Mouse (Mus musculus): ENCODE measurements around the gene Srpr. TPM values are rescaled to one million over a fixed set of nuclear protein-coding genes. Genes with fewer than 3 reads are reported as not detected.

Srpr gene
- 108 TPM for polyA plus RNA-seq (2017; shearing (Covaris generic))

DNA sequence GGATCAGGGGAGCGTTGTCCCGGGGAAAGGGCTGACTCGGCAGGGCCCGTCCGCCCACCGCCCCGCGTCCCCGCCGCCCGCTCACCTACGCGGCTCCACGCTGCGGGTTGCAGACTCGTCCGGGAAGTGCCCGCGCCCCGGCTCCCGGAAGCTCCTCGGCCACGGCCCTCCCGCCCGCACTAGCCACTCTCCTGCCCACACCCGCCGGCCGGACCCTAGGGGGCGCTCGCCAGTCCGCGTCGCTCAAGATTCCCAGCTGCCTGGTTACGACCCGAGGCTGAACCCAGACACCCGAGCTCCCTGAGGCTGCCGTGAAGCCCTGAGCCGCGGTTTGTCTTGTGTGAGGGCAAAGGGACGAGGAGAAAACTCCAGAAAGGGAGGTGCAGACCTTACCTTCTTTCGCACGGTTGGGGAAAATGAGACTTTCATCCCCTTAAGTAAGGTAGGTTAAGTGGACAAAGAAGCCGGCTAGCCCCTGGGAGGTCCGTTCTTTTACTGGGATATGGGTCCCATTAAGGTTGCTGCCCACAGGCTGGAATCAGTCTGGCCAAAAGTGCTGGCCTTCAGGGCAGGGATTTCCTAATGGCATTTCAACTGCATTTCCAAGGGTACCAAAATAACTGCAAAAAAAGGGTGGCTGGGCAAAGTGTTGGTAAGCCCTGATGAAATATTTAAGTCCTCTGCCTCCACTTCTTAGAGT lies at the start of gene Srpr, which contains the start of gene Tirap:
Gene Srpr, plus strand, starts transcription at position 404 of the 700 bp plus-strand sequence.
Gene Tirap, minus strand, starts transcription at position 520 of the 700 bp plus-strand sequence.

GRCm38 (mm10) chr9:35175251-35176123 lies 24.5 kb upstream of the Srpr start, which contains the start of gene Dcps:
TSS of gene Dcps (minus strand) at chr9:35176061.

DNA sequence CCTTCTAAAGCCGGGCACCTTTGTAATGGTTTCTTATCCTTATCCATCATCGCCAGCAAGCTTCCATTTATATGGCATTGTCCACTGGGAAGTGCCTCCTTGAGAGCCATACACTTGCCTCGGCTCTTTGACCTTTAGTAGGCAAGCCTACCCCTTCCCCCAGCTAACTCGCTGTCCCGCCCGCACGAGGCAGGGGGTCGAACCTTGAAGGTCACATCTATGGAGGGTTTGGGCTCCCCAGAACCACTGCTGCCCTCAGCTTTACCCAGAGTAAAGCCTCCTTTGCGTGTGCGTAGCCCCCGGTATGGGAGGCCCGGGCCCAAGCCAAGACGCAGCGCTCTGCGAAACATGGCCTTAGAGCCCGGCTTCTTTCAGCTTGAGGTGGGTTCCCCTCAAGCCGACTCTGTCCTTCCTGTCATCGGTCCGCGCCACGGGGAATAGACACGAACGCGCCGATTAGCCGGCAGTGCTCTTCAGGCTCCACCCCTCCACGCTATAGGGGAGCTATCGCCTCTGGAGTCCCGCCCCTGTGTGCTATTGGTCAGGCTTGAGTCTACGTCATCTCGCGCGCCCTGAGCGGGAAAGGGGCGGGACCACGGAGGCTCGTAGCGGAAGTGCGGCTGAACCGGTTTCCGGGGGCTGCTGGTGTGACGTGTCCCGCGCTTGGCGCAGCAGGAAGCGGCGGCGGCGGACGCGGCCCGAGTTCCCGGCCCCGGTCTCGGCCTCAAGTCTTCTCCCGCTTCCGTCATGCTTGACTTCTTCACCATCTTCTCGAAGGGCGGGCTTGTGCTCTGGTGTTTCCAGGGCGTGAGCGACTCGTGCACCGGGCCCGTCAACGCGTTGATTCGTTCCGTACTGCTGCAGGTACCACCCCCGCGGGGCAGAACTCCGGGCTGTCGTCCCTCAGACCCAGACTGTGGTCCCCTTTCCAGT lies 10.8 kb downstream of the Srpr start, which contains the start of gene Foxred1:
Gene Foxred1, minus strand, starts transcription at position 514 of the 933 bp plus-strand sequence.

GRCm38 (mm10) chr9:35267146-35267975 lies 67.4 kb downstream of the Srpr start, which contains the start of the genes Fam118b and Rpusd4:
TSS of gene Fam118b (minus strand) at chr9:35267805.
TSS of gene Rpusd4 (plus strand) at chr9:35267865.

Other genes with a start within 250 kb of the Srpr start
- 37.7 TPM for gene St3gal4, start 80.9 kb upstream of the Srpr start, polyA plus RNA-seq (2017; shearing (Covaris generic))
- 76.8 TPM for gene Dcps, start 24.1 kb upstream of the Srpr start, polyA plus RNA-seq (2017; shearing (Covaris generic))
- gene Tirap, start 116 bp downstream of the Srpr start, polyA plus RNA-seq (2017; shearing (Covaris generic)) = 4.3 TPM
- gene Foxred1, start 10.9 kb downstream of the Srpr start, polyA plus RNA-seq (2017; shearing (Covaris generic)) = 51.3 TPM
- 62.0 TPM for gene Fam118b, start 67.6 kb downstream of the Srpr start, polyA plus RNA-seq (2017; shearing (Covaris generic))
- 45.0 TPM for gene Rpusd4, start 67.7 kb downstream of the Srpr start, polyA plus RNA-seq (2017; shearing (Covaris generic))
- 5.9 TPM for gene Cdon, start 221.0 kb downstream of the Srpr start, polyA plus RNA-seq (2017; shearing (Covaris generic))

All from CD4-positive, CD25-positive, alpha-beta regulatory T cell (primary cell).